Mouse (Mus musculus) bone marrow, adult 2 months (tissue): ENCODE data around the gene Zdhhc17.

Experiments
- CTCF ChIP-seq: fragments of 200-500 bp; IDR thresholded peaks from 2 replicates; pipeline ENCODE4 v1.5.1; 2011; ENCODE audit warnings: low read length, control low read depth; ENCODE audit not compliant: control insufficient read depth, insufficient read depth
- POLR2A ChIP-seq: fragments of 200-500 bp; IDR thresholded peaks from 2 replicates; pipeline ENCODE4 v1.6.1; 2011; ENCODE audit warnings: low read depth, mild to moderate bottlenecking, control low read depth, low read length, borderline replicate concordance; ENCODE audit not compliant: control insufficient read depth

- no peak for TF ChIP-seq CTCF
- peak; percentile 91 for TF ChIP-seq POLR2A
Observed at GRCm38 (mm10) chr10:111009641-111010479, at the start of gene Zdhhc17.
